Mouse (Mus musculus) spleen, embryonic (tissue): ENCODE data around the gene Stag1.
"Not testable (repeated sequence)": the region's sequence is repeated elsewhere in the genome, so short reads cannot be mapped to it uniquely, and the experiment has no call there.

Source experiments
- CTCF ChIA-PET: fragments of 350-600 bp; sonication (Branson Sonifier 250); formaldehyde crosslinking; loops from one replicate; lab custom pipeline; 2022; lab: Charles Lee

Gene Stag1

DNA sequence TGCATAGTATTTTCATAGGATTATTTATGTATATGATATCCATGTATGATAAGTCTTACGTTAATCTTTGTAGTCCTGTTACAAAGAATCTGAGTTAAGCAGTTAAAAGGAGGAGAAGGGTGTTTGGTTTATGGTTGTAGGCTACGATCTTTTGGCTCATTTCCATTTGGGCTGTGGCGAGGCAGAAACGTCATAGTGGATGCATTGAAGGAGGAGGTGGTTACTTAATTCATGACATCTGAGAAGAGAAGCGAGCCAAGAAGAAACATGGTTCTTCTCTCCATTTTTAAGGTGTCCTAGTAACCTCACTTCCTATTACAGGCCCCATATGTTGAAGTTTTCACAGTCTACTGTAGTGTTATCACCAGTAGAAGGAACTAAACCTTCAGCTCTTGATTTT is 72.6 kb downstream of the Stag1 start:
- CTCF ChIA-PET, result no interaction called here

DNA sequence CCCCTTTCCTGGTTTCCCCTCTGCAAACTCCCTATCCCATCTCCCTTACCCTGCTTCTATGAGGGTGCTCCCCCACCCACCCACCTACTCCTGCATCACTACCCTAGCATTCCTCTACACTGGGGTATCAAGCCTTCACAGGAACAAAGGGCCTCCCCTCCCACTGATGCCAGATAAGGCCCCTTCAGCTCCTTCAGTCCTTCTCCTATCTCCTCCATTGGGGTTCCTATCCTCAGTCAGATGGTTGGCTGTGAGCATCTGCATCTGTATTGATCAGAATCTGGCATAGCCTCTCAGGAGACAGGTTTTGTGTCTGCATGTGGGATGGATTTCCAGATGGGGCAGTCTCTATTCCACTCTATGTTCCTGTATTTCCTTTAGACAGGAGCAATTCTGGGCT is 81.4 kb downstream of the Stag1 start:
- CTCF ChIA-PET, result no interaction called here

DNA sequence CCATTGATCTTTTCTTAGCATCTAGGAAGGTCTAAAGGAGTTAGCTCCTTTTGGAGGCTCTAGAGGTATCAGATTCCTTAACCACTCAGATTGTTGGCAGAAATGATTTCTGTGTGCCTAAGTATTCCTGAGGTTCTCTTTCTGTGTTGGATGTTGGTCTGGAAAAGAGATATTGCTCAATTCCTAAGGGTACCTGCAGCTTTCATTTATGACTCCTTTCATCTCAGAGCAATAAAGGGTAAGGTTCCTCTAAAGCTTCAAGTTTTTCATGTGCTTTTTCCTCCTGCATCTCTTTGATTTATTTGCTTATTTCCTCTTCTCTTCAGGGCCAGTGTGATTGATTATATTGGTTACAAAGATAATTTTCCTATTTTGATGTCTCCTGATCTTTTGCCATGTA is 84.7 kb downstream of the Stag1 start:
- CTCF ChIA-PET, result no interaction called here

DNA sequence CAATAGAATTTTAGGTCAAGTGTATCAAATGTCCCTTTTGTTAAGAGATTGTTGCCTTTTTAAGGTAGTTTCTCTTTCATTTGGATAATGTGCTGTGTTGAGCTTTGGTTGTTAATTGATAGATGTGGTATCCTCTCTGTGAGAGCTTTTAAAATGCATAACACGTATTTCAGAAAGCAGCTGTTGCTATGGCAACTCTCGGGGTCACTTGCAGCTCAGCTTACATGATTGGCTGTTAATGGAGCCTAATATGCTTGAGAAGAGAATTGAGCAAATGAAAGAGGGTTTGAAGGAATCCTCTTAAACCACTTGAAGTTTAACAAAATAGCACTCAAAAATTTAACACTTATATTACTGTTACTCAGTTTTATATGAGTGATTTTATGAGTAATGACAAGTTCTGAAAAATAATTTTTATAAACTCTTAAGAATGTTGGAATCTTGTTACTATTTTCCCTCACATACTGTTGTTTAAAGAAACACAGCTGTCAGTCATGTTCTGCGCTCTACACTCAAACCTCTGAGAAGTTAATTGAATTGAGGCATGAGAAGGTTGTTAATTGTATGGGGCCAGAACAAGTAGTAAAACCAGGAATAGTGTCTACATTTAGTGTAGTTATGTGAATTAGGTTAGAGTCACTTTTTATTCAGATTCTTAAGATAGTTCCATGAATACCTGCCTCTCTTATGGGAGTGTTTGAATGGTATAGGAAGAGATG is 88.3 kb downstream of the Stag1 start:
- CTCF ChIA-PET, result no interaction called here

DNA sequence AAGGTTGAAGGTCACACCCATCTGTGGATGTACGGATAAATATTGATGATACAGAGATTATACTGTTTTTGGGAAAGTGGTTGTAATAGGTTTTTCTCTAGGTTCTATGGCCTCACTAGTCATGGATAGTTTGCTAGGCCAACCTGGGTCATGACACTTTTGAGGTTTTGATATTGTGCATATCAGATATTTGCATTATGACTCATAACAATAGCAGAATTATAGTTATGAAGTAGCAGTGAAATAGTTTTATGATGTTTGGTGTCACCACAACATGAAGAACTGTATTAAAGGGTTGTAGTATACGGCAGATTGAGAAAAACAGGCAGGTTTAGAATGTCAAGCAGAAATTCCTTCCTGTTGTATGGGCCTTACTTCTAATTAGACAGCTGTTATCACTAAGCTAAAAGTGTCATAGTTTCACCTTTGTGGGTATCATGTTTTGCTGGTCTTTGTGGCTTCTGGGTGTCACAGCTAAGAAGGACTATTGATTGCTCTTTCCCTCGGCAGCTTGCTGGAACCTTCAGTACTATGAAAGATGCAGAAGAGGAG is 92.2 kb downstream of the Stag1 start:
- CTCF ChIA-PET, result no interaction called here

DNA sequence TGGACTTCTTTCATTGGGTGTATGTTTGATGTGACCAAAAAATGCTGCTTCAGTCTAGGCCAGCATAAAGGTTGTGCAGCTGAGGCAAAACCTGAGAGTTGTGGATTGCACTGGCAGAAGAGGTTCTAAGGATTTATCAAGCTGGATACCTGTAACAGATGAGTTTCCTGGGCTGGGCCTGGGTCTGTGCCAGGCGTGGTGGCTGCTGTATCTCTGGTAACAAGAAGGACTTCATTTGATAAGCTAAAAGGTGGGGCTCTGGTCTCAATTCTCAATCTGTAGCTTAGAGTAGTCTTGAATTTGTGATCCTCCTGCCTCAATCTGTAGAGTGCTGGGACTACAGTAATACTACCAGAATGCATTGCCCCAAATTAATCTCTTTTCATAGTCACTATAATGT is 94.6 kb downstream of the Stag1 start:
- CTCF ChIA-PET, result no interaction called here

DNA sequence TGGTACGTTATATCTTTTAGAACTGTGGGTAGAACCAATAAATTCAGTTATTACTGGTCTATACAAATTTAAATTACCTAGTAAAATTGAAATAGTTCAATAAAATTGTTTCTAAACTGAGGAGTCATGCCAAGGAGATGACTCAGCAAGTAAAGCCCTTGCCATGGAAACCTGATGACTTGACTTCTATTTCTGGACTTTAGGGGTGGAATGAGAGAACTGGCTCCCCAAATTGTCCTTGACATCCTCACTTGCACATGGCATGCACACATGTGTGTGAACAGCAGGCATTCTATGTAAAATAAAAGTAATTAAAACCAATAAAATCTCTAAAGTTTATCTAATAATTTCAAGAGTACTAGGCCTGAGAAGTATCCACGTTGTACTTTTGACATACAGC is 98.9 kb downstream of the Stag1 start:
- CTCF ChIA-PET, result no interaction called here

DNA sequence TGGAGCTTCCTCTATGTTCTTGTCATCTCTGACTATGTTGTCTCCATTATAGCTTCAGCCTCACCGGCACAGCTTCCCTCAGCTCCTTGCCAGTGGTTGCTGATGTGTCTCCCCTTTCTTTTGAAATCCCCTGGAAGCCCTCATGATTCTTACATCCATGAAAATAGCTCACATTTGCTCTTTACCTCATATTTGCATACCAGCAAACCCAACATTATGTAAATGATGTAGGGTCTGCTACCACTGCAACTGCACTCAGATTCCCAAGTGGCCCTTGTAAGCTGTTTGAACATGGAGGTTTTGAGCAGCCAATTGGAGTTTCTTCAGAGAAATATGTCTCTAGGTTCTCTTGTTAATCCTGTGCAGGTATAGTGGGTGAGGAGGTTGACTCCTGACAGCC is 110.0 kb downstream of the Stag1 start:
- CTCF ChIA-PET, result interaction anchor here (0.8 kb wide), 1 partner anchor 13 kb away, joined by 3 read pairs; no protein-coding TSS in a partner anchor

DNA sequence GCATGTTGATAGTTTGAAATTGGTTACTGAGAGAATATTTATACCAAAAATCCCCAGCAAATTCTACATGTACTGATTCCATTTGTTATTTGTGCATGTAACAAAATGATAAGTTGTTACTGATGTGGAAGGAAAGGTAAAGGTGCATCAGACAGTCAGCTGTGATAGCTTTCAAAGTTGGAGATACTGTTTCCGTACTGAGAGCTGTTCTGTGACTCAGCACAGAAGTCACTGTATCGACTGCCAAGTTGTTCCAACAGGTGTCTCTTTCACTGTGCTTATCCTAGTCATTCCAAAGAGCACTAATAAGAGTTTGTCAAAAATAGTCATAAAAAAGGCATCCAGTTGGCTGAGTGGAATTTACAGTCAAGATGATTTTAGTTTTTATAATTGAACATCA is 114.1 kb downstream of the Stag1 start:
- CTCF ChIA-PET, result no interaction called here

DNA sequence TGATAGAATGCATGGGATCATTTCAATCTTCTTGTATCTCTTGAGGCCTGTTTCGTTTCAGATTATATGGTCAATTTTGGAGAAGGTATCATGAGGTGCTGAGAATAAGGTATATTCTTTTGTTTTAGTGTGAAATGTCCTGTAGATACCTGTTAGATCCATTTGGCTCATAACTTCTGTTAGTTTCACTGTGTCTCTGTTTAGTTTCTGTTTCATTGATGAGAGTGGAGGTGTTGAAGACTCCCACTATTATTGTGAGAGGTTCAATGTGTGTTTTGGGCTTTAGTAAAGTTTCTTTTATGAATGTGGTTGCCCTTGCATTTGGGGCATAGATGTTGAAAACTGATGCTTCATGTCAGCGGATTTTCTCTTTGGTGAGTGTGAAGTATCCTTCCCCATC is 127.2 kb downstream of the Stag1 start:
- CTCF ChIA-PET, result interaction anchor here (0.6 kb wide), 1 partner anchor 158 kb away, joined by 4 read pairs; no protein-coding TSS in a partner anchor

DNA sequence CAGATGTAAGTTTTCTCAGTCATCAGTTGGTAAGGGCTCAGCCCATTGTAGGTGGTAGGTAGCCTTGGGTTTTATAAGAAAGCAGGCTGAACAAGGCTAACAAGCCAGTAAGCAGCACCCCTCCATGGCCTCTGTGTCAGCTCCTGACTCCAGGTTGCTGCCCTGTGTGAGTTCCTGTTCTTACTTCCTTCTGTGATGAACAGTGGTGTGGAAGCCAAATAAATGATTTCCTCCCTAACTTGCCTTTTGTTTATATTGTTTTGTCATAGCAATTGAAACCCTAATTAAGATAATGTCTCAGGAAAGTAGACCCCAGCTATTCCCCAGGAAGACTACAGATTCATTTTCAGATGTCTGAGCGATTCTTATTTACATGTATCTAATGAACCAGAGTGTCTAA is 134.2 kb downstream of the Stag1 start:
- CTCF ChIA-PET, result no interaction called here

DNA sequence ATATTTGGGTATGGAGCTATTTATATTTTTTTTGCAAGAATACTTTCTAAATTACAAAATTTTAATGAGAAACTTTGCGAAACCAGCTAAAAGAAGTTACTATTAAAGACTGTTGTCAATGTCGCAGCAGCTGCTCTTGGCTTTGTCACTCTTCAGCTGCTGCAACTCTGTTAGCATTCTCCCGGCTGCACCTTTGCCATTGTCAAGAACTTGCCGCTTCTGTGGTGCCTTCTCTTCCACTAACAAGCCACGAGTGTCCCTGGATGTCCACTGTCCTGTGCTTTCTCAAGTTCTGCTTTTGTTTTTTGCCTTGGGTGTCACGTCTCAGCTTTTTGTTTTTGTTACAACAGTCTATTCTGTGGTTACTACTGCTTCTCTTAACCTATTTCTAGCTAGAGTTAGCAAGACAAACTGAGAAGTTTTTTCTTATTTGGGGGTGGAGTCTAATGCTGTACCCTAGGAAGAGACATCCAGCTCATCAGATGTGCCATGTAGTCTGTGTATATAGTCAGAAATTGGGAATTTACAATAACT is 136.4 kb downstream of the Stag1 start:
- CTCF ChIA-PET, result interaction anchor here (1.0 kb wide), 1 partner anchor 29 kb away, joined by 3 read pairs; no protein-coding TSS in a partner anchor

DNA sequence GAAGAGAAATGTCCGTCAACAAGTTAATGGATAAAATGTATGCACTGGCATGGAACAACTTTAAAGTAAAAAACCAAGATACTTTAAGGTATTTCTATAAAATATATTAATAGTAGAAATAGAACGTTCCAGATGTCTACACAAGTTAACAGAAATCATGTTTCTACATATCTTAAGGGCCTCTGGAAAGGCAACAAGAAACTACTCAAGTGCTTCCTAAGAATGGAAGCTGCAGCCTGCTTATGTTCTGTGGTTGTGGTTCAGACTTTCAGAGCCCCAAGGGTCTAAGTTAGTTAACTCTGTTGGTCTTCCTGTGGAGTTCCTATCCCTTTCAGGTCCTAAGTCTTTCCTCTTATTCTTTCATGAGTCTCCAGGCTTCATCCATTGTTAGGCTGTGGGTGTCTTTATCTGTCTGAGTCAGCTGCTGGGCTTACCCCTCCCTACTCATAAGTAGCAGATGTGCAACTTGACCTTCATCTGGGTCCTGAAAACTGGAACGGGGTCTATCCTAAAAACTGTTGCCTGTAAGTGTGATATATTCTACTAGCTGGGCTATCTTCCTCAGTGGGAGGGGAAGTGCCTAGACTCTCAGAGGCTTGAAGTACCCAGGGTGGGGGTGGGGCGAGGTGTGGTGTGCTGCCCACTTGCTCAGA is 138.5 kb downstream of the Stag1 start:
- CTCF ChIA-PET, result no interaction called here

DNA sequence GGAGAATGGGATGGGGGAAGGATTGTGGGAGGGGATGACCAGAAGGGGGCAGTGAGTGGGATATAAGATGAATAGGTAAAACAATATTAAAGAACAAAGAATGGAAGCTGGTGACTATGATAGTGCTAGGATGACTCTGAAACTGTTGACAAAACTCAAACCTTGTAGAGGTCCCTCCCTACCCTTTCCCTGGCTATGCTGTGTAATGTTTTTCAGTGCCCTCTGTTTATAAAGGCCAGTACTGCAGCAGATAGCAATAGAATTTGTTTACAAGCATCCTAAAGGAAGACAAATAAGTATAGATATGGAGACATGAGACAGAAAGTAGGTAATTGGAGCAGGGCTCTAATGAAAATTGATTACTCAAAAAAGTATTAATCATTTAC is 139.0 kb downstream of the Stag1 start:
- CTCF ChIA-PET, result no interaction called here

DNA sequence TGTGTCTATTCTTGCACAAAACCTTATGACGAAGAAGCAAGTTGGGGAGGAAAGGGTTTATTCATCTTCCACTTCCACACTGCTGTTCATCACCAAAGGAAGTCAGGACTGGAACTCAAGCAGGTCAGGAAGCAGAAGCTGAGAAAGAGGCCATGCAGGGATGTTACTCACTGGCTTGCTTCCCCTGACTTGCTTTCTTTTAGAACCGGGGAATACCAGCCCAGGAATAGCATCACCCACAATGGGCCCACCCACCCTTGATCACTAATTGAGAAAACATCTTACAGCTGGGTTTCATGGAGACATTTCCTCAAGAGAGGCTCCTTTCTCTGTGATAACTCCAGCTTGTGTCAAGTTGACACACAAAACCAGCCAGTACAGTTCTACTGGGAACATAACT is 179.6 kb downstream of the Stag1 start:
- CTCF ChIA-PET, result not testable (repeated sequence)

DNA sequence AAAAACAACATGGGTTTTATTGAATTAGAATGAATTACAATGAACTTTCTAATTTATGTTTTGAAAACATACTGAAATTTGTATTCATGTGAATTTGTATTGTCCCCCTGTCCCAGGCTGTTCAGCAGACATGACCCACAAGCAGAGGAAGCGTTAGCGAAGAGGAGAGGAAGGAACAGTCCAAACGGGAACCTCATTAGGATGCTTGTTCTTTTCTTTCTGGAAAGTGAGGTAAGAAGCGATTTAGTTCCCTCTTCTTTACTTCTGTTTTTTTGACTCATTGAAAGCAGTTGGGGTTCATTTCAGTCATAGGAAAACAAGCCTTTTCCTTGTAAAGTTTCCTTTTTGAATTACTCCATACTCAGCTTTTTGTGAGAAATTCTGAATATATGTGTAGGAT is 268.4 kb downstream of the Stag1 start:
- CTCF ChIA-PET, result no interaction called here

DNA sequence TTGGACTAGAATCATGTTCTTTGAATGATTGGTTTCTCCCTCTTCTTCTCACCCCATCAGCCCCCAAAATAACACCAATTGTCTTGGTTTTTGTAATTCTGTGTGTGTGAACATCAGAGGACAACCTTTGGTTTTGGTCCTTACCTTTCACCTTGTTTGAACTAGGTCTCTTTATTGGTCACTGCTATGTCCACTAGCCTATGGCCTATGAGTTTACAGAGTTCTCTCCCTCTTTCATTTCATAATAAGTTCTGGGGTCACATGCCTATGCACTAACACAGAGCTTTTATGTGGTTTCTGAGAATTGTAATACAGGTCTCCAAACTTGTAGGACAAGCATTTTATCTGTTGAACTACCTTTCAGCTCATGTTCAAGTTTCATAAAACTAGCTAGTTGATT is 272.0 kb downstream of the Stag1 start:
- CTCF ChIA-PET, result no interaction called here

DNA sequence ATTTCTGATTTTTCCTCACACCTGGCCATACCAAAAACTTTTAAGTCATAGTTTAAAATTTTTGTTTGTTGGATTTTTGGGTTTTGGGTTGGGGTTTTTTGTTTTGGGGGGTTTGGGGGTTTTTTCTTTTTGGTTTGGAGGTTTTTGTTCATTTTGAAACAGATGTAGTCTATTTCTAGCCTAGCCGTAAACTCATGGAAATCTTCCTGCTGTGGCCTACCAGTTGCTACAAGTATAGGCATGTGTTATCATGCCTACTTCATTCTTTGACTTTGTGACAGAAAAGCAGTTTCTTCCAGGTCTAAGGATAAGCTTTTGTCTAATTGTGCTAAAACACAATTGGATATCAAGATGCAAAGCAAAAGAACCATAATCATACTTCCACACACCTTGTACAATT is 298.5 kb downstream of the Stag1 start:
- CTCF ChIA-PET, result no interaction called here

DNA sequence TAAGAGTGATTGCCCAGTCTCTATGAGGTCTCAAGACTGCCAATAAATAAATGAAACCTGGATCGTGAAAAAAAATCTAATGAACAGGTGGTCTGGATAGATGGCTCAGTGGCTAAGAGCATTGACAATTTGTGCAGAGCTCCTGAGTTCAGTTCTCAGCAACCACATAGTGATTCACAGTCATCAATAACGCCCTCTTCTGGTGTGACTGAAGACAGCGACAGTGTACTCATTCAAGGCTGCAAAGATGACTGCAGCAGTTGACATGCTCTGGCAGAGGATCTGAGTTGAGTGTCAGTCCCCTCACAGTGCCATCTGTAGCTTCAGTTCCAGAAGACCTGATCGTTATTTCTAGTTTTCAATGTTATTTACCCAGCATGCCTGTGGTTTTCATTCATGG is 300.4 kb downstream of the Stag1 start:
- CTCF ChIA-PET, result no interaction called here

DNA sequence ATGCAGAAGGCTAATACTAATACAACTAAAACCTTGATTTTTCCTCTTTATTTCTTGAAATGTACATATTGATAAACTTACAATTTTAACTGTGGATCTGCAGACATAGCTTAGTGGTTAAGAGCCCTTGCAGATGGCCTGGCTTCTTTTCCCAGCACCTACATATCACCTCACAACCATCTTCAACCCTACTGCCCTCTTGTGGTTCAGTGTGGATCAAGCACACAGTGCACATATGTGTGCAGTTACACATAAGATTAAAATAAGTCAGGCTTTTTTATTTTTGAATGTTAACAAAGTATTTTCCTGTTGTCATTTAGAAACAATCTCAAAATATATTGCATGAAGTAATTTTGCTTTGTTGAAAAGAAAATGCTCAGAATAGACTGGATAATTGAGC is 312.8 kb downstream of the Stag1 start:
- CTCF ChIA-PET, result no interaction called here

DNA sequence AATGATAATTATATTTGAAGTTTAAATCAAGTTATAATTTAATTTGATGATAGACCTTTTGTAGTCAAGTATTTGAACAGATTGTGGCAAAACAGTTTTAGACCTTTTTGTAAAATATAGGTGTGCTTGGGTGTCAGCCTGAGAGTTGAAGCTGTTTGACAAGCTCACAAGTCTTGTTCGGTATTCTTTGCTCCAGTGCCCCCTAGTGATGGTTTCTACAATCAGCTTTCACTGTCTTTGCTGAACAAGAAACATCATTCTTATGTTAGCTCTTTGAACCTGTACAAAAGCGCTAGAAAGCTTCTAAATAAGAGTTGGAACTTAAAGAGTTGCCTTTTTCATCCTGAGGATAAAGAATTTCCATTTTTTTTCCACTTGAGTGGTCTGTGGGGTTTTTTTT is 319.5 kb downstream of the Stag1 start:
- CTCF ChIA-PET, result interaction anchor here (0.7 kb wide), 1 partner anchor 419 kb away, joined by 3 read pairs; no protein-coding TSS in a partner anchor

DNA sequence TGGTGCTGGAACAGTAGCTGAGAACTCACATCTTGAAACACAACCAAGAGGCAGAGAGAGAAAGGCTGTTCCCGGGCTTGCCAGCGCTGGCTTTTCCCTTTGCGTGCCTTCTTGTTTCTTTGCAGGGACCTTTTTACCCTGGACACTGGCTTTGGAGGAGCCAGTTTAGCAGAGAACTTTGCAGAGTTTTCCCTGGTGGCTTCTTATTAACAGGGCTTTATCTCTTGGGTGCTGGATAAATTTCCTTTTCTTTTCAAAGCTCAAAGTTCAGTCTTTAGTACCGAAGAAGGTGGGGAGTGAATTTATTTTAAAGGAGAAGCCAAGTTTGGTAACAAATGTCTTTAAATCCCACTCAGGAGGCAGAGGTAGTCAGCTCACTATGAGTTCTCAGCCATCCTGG is 329.0 kb downstream of the Stag1 start:
- CTCF ChIA-PET, result no interaction called here

DNA sequence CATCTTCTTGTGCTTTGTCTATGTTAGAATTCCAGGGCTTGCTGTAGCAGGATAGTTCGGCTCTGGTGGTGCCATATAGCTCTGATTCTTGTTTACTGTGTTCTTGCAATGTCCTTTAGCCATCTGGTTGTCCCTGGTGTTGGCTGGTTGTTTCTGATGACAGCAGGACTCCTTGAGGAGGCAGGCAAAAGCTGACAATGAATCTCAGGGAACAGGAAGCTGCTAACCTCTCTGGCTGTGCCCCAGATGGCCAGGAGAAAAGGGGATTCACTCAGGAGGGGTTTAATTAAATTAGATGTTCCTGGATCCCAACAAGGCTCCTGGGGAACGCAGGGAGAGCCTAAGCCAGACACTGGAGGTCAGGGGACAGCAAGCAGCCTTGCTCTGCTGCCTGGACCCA is 344.4 kb downstream of the Stag1 start:
- CTCF ChIA-PET, result no interaction called here
